Mouse (Mus musculus): ENCODE measurements around the gene Pafah1b3. TPM values are rescaled to one million over a fixed set of nuclear protein-coding genes. Genes with fewer than 3 reads are reported as not detected.
A peak's percentile ranks its signal among the peaks of the same experiment; 100 is the strongest.

Pafah1b3 gene
- polyA plus RNA-seq, 1 experiment from 2014 or later: 91.9 TPM

DNA sequence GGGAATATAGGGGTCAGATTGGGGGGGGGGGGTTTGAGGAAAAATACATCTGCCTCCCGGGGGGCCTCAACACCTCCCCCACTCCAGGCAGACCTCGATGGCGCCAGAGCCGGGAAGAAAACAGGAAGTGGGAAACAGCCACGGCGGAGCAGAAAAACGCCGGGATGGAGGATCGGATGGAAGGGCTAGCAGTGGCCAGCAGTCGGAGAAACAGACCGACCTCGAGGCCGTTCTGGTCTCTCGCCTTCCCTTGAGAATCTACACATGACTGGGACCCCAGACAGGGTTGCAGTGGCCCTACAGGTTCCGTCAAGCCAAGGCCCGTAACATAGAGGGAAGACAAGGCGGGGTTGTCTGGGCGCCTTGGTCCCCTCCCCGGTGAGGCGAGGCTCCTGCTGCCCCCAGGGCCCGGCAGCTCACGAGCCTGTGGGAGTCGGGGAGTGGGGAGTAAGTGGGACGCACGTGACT lies 48.9 kb downstream of the Pafah1b3 start:
- peak overlapping the region; percentile 96 for H3K27ac ChIP-seq (ENCODE audit: low read depth, low read length)
- peak; percentile 17; the same call in 1 of the 2 replicates for ATAC-seq
- peak overlapping the region; percentile 91 for H3K4me3 ChIP-seq (ENCODE audit: low read depth, low read length)
- H3K27me3 ChIP-seq (replicated peaks; ENCODE audit: control insufficient read depth, insufficient read depth, low read length): no peaks in the 10 kb centered on the region
- peak overlapping the region; percentile 80 for H3K9ac ChIP-seq (ENCODE audit: low read depth, low read length)
- H3K9me3 ChIP-seq (ENCODE audit: control insufficient read depth): no peaks in the 10 kb centered on the region
- peaks cover 7% of the 10 kb centered on the region; the same call in 1 of the 2 replicates for H3K4me1 ChIP-seq (replicated peaks; ENCODE audit: control insufficient read depth, insufficient read depth, low read length)
- H3K36me3 ChIP-seq (ENCODE audit: control insufficient read depth, insufficient read depth): peaks cover 23% of the 10 kb centered on the region
- WGBS: under 1% methylated on average over 25 of the region's 25 CpGs
- H3K4me2 ChIP-seq (replicated peaks; ENCODE audit: low read depth): peak overlapping the region; percentile 73
- no peak for TF ChIP-seq CTCF (IDR thresholded peaks at IDR 0.05; ENCODE audit: low read depth)

DNA sequence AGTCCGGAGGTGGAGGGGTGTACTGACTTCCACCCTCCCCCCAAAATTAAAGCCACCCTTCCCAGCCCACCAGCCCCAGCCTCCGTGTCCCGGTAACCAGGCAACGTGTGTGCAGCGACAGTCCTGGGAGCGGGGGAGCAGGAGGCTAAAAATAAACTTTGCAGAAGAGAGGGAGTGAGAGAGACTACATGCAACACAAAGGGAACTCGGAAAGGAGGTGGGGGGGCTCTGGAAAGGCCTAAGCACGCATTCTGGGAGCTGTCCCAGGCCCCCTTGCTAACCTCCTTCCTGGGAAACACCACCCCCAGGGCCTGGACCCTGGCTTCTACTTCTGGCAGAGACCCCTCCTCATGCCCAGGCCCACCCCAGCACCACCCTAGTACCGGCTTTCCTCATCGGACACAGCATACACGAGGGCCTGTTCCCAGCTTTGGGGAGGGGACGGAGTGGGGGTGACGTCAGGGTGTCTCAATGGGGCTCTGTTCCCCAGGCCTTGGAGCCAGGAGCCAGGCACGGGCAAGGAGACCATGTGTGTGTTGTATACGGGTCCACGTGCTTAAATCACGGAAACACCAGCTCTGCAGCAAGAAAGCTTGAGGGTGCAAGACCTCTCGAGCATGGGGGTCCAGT lies 49.7 kb downstream of the Pafah1b3 start:
- TF ChIP-seq CTCF (IDR thresholded peaks at IDR 0.05; ENCODE audit: low read depth): no peak
- Histone ChIP-seq H3K4me3 (ENCODE audit: low read depth, low read length) (peak overlapping the region; percentile 91), H3K9ac (ENCODE audit: low read depth, low read length) (peak overlapping the region; percentile 80; the same call in 1 of the 2 replicates), H3K4me1 (replicated peaks; ENCODE audit: control insufficient read depth, insufficient read depth, low read length) (peaks cover 7% of the 10 kb centered on the region; the same call in 1 of the 2 replicates), H3K4me2 (replicated peaks; ENCODE audit: low read depth) (peak overlapping the region; percentile 73), H3K9me3 (ENCODE audit: control insufficient read depth) (no peaks in the 10 kb centered on the region), H3K27me3 (replicated peaks; ENCODE audit: control insufficient read depth, insufficient read depth, low read length) (no peaks in the 10 kb centered on the region), H3K27ac (ENCODE audit: low read depth, low read length) (peak overlapping the region; percentile 96), H3K36me3 (ENCODE audit: control insufficient read depth, insufficient read depth) (peaks cover 28% of the 10 kb centered on the region)
- no peak for ATAC-seq
- 3% methylated on average over 18 of the region's 18 CpGs for WGBS

DNA sequence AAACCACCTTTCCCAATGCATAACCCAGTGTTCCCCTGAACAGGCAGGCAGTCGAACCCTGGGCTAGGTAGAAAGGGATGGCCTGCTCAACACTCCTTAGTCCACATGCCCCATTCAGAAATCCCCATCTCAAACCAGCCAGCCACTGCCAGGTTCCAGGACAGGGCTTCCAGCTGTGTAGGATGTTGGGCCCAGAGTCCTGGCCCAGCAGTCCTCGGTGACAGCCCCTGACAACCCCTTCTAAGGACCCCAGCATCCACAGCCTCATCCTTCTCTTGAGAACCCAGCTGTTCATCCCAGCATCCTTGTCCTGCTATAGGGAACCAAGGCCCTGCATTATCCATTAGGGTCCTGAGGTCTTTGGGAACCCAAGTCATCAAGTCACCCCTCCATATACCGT lies 50.3 kb downstream of the Pafah1b3 start:
- 16% methylated on average over 3 of the region's 3 CpGs for WGBS

GRCm38 (mm10) chr7:25246759-25247137 lies 51.0 kb downstream of the Pafah1b3 start:
- H3K4me2 ChIP-seq (replicated peaks; ENCODE audit: low read depth): peak overlapping the region; percentile 73
- no peak for TF ChIP-seq CTCF (IDR thresholded peaks at IDR 0.05; ENCODE audit: low read depth)
- H3K27ac ChIP-seq (ENCODE audit: low read depth, low read length): 0 out of 2 replicates have a peak overlapping the region, but pooled peaks have one; percentile 7
- peaks cover 33% of the 10 kb centered on the region for H3K36me3 ChIP-seq (ENCODE audit: control insufficient read depth, insufficient read depth)
- no peak overlapping the region for H3K4me3 ChIP-seq (ENCODE audit: low read depth, low read length)
- H3K9ac ChIP-seq (ENCODE audit: low read depth, low read length): 0 out of 2 replicates have a peak overlapping the region, but pooled peaks have one; percentile 7
- 21% methylated on average over 4 of the region's 4 CpGs for WGBS
- peaks cover 7% of the 10 kb centered on the region; the same call in 1 of the 2 replicates for H3K4me1 ChIP-seq (replicated peaks; ENCODE audit: control insufficient read depth, insufficient read depth, low read length)
- no peaks in the 10 kb centered on the region for H3K9me3 ChIP-seq (ENCODE audit: control insufficient read depth)
- ATAC-seq: no peak
- no peaks in the 10 kb centered on the region for H3K27me3 ChIP-seq (replicated peaks; ENCODE audit: control insufficient read depth, insufficient read depth, low read length)

More for the DNA sequence above, 50.3 kb downstream of the Pafah1b3 start:
- Histone ChIP-seq H3K4me3 (ENCODE audit: low read depth, low read length) (peak overlapping the region; percentile 91), H3K4me1 (replicated peaks; ENCODE audit: control insufficient read depth, insufficient read depth, low read length) (peaks cover 7% of the 10 kb centered on the region; the same call in 1 of the 2 replicates), H3K9me3 (ENCODE audit: control insufficient read depth) (no peaks in the 10 kb centered on the region), H3K27me3 (replicated peaks; ENCODE audit: control insufficient read depth, insufficient read depth, low read length) (no peaks in the 10 kb centered on the region), H3K27ac (ENCODE audit: low read depth, low read length) (no peak overlapping the region), H3K36me3 (ENCODE audit: control insufficient read depth, insufficient read depth) (peaks cover 33% of the 10 kb centered on the region), H3K9ac (ENCODE audit: low read depth, low read length) (0 out of 2 replicates have a peak overlapping the region, but pooled peaks have one; percentile 11), H3K4me2 (replicated peaks; ENCODE audit: low read depth) (peak overlapping the region; percentile 73)
- no peak for TF ChIP-seq CTCF (IDR thresholded peaks at IDR 0.05; ENCODE audit: low read depth)
- no peak for ATAC-seq

- H3K4me3 ChIP-seq (ENCODE audit: low read depth, low read length): no peak overlapping the region
- H3K36me3 ChIP-seq (ENCODE audit: control insufficient read depth, insufficient read depth): peaks cover 33% of the 10 kb centered on the region
- no peak for TF ChIP-seq CTCF (IDR thresholded peaks at IDR 0.05; ENCODE audit: low read depth)
- peak overlapping the region; percentile 73 for H3K4me2 ChIP-seq (replicated peaks; ENCODE audit: low read depth)
- H3K27me3 ChIP-seq (replicated peaks; ENCODE audit: control insufficient read depth, insufficient read depth, low read length): no peaks in the 10 kb centered on the region
- H3K4me1 ChIP-seq (replicated peaks; ENCODE audit: control insufficient read depth, insufficient read depth, low read length): peaks cover 5% of the 10 kb centered on the region; the same call in 1 of the 2 replicates
- no peak for ATAC-seq
- H3K9me3 ChIP-seq (ENCODE audit: control insufficient read depth): no peaks in the 10 kb centered on the region
- no peak overlapping the region; the same call in 1 of the 2 replicates for H3K27ac ChIP-seq (ENCODE audit: low read depth, low read length)
- 0 out of 2 replicates have a peak overlapping the region, but pooled peaks have one; percentile 7 for H3K9ac ChIP-seq (ENCODE audit: low read depth, low read length)
- WGBS: 48% methylated on average over 20 of the region's 20 CpGs
Measured at GRCm38 (mm10) chr7:25246079-25246758, 51.6 kb downstream of the Pafah1b3 start.

Other genes starting within 250 kb of the Pafah1b3 start
- gene Grik5, start 225.6 kb downstream of the Pafah1b3 start, polyA plus RNA-seq (2015; fragmentation: Nextera tagmentation; extraction: Ambion mirVana): 1.3 TPM in 2 replicates
- 11.6 and 12.1 TPM in 2 replicates for gene Zfp574, start 225.4 kb downstream of the Pafah1b3 start, polyA plus RNA-seq (2015; fragmentation: Nextera tagmentation; extraction: Ambion mirVana)
- 0.53 and 0.72 TPM in 2 replicates for gene Pou2f2, start 118.3 kb downstream of the Pafah1b3 start, polyA plus RNA-seq (2015; fragmentation: Nextera tagmentation; extraction: Ambion mirVana)
- 14.8 and 15.8 TPM in 2 replicates for gene Dedd2, start 77.4 kb downstream of the Pafah1b3 start, polyA plus RNA-seq (2015; fragmentation: Nextera tagmentation; extraction: Ambion mirVana)
- gene Zfp526, start 76.6 kb downstream of the Pafah1b3 start, polyA plus RNA-seq (2015; fragmentation: Nextera tagmentation; extraction: Ambion mirVana): 1.1 and 1.3 TPM in 2 replicates
- 8.8 and 9.7 TPM in 2 replicates for gene Gsk3a, start 60.1 kb downstream of the Pafah1b3 start, polyA plus RNA-seq (2015; fragmentation: Nextera tagmentation; extraction: Ambion mirVana)
- gene Erf, start 47.2 kb downstream of the Pafah1b3 start, polyA plus RNA-seq (2015; fragmentation: Nextera tagmentation; extraction: Ambion mirVana): 7.8 and 8.4 TPM in 2 replicates
- 17.2 and 21.7 TPM in 2 replicates for gene Cic, start 30.3 kb downstream of the Pafah1b3 start, polyA plus RNA-seq (2015; fragmentation: Nextera tagmentation; extraction: Ambion mirVana)
- gene Prr19, start 3.4 kb upstream of the Pafah1b3 start, polyA plus RNA-seq (2015; fragmentation: Nextera tagmentation; extraction: Ambion mirVana): 0.12 TPM in 1 of 2 replicates, not detected in the other
- 0.69 and 0.92 TPM in 2 replicates for gene Tmem145, start 8.1 kb upstream of the Pafah1b3 start, polyA plus RNA-seq (2015; fragmentation: Nextera tagmentation; extraction: Ambion mirVana)
- 3.4 and 3.8 TPM in 2 replicates for gene Megf8, start 19.2 kb upstream of the Pafah1b3 start, polyA plus RNA-seq (2015; fragmentation: Nextera tagmentation; extraction: Ambion mirVana)
- 0.33 TPM in 1 of 2 replicates, not detected in the other for gene Cnfn, start 71.7 kb upstream of the Pafah1b3 start, polyA plus RNA-seq (2015; fragmentation: Nextera tagmentation; extraction: Ambion mirVana)
- gene Lipe, start 100.7 kb upstream of the Pafah1b3 start, polyA plus RNA-seq (2015; fragmentation: Nextera tagmentation; extraction: Ambion mirVana): 15.0 and 17.5 TPM in 2 replicates
- gene Cxcl17, start 114.9 kb upstream of the Pafah1b3 start, polyA plus RNA-seq (2015; fragmentation: Nextera tagmentation; extraction: Ambion mirVana): 0.16 TPM in 1 of 2 replicates, not detected in the other
- 59.1 and 92.6 TPM in 2 replicates for gene Ceacam1, start 179.6 kb upstream of the Pafah1b3 start, polyA plus RNA-seq (2015; fragmentation: Nextera tagmentation; extraction: Ambion mirVana)
- 0.20 and 0.37 TPM in 2 replicates for gene Ceacam2, start 241.9 kb upstream of the Pafah1b3 start, polyA plus RNA-seq (2015; fragmentation: Nextera tagmentation; extraction: Ambion mirVana)

Measured in intestine, postnatal 0 days (tissue).